Mouse (Mus musculus) E14TG2a.4 (cell line): ENCODE results near the gene Fosl1.

Source experiments
- CTCF ChIP-seq: conservative IDR thresholded peaks from 2 replicates; pipeline ENCODE4 v1.5.1; 2014; ENCODE audit warnings: low read length
- NANOG ChIP-seq: IDR thresholded peaks from 2 replicates; pipeline ENCODE4 v1.6.1; 2014; ENCODE audit warnings: borderline replicate concordance, low read length, mixed read lengths

DNA sequence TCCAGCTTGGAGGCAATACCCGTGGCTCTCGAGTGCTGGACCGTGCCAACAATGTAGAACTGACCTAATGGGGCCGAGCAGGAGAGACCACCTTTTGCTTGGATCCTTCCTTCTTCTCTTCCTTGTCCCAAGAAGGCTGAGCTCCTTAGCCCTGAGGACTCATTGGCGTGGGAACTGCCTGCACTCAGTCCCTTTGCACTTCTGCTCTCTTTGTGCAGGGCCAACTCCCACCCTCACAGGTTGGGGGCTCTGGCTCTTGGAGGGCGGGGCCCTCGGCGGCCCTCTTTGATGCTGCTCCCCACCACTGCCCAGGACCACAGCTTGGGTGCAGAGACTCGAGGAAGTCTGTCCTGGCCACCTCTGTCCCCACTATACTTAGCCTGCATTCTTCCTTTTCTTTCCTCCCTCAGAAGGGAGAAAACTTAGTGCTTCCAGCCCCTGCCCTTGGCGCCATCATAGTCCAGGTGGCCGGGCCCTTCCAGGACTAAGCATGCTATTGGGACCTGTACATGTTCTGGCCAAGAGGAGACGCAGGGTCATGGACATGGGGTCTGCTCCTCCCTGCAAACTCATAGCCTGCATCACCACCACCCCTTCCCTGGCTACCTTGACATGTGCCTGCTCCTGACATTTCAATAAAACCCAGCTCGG, 20.6 kb upstream of the Fosl1 start:
- TF ChIP-seq CTCF, result no peak
- TF ChIP-seq NANOG, result no peak
